Mouse (Mus musculus) cerebral cortex, adult 2 months (tissue): ENCODE measurements around the gene Tmem51.

Experiments
- WGBS: fragments of 180-500 bp; shearing (Covaris S2); methylation state at CpG from one replicate; pipeline ENCODE4 v1.1.7; 2018; 5-methylcytosine and 5-hydroxymethylcytosine counted together

Gene Tmem51

DNA sequence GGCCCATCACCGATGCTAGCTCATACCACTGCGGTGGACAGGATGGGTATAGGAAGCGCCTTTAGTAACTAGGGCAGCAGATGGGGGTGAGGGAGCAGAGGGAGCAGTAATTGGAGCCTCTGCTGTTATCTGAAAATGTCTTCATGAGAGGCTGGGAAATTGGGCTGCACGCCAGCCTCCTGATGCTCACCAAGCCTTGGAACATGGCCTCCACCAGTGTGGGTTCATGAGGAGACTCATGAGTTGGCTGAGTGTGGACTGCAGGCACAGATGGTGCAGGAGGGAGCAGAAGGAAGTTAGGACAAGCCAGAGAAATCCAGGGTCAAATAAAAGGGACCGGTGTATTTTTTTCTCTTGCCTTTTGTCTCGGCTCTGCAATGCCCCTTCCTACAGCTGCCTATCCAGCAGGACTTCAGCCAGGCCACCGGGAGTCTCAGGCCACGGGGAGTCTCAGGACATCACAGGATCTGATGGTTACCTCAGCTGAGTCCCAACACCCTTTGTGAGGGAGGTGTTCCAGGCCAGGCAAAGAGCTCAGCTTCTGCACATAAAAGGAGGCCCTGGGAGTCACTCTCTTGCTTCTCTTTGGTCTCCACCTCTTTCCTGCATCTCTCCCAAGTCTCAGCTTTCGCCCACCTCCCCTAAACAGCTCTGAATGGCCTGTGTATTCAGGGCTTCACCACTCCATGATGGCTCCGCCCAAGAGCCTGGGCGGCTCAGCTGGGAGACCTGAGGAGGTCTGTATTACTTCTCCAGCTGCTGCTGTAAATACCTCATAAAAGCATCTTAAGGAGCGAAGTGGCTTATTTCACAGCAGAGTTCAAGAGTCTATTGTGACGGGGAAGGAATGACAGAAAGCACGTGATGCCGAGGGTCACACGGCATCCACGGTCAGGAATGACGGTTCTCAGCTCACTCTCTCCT lies 23.4 kb downstream of the Tmem51 start:
- 78% methylated on average over 18 of the region's 18 CpGs for WGBS

DNA sequence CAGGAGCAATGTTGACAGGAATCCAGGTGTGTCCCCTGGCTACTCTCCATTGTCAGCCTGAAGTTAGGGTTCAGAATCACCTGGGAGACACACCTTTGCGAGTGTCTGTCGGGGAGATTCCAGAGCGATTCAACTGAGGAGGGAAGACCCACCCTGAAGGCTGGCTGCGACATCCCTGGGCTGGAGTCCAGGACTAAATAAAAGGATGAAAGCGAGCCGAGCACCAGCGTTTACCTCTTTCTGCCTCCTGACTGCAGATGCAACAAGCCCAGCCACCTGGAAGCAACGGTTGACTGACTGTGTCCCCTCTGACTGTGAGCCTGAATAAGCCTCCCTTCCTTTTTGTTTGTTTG lies 24.3 kb downstream of the Tmem51 start:
- 57% methylated on average over 8 of the region's 8 CpGs for WGBS

DNA sequence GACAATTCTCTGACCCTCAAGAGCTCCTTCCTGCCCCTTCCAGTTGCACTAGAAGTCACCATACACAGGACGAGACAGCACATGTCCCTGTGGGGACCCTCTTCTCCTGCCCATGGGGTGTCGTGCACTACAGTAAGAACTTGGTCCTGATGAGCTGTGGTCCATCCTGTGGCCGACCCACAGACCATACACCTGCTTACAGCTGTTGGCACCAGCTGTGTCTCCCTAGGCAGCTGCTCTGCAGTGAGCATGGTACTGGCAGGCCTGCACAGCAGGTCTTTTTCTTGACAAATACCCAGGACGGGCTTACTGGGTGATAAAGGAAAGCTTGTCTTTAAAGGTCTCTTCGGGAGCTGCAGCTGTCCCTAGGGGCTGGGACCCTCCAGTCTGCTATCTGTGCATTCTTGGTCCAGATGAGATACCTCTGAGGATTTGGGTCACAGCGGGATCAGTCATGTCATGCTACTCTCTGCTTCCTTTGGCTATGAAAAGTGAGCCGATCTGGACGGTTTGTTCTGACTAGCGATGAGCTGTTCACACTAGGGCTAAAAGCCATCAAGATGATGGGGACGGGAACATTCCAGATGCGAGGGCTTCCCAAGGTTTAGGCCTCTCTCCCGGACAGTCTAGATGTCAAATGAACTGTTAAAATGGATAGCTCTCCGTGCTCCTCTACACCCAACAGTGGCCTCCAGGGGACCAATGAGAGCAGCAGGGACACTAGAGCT lies 24.8 kb downstream of the Tmem51 start:
- 84% methylated on average over 13 of the region's 13 CpGs for WGBS

DNA sequence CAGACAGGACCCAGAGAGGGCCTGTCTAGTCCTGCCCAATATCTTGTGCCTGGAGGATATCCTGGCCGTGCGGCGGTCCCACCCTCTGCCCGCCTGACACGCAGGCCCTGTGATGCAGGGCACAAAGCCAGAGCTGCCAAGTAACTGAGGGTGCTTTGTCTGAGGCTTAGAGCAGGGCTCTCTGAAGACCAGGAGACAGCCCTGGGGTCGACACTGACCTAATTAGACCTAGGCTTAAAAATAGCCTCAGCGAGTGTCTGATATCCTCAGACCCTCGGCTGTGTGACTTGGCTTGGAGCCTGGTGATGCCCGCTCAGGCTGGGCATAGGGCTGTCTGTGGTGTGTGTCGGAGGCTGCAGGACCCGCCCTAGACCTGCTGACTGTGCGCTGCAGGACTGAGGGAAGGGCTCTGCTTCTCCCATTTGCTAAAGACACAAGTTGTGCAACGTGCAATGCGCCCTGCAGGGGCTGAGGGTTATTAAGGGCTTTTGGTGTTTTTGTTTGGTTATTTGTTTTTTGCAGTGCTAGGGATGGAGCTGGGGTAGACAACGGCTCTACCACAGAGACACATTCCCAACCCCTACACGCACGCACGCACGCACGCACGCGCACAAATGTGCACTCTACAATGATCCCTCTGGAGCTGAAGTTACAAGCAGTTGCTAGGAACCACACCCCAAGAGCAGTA lies 26.4 kb downstream of the Tmem51 start:
- WGBS: 70% methylated on average over 22 of the region's 22 CpGs

DNA sequence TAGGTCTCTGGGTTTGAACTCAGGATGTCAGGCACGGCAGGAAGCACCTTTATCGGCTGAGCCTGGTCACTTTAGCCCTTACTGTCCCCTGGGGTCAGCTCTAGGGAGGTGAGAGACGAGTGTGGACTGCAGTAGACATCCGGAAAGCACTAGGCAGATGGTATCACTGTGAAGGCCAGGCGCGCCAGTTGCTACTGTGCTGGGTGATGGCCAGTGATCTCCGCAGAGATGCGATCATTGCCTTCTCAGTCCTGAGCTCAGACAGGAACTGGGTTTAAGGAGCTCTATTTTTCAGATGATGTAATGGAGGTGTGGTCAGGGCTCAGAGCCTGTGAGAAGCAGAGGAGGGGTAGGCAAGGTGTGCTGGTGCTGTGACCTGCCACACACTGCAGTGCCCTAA lies 28.5 kb downstream of the Tmem51 start:
- 83% methylated on average over 8 of the region's 8 CpGs for WGBS

DNA sequence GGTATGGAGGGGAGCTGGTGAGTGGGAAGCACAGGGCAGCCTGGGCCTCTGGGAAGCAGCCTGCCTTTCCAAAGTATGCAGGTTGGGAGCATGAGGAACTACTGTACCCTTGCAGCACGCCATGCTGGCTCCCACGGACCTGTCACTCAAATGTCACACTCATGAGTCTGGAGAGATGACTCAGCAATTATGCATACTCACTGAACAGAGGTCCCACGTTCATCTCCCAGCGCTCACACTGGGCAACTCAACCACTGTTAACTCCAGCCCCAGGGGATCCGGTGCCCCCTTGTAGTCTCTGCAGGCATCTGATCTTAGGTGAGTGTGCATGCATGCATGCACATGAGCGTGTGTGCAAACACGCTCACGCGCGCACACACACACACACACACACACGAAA lies 29.5 kb downstream of the Tmem51 start:
- WGBS: 84% methylated on average over 11 of the region's 11 CpGs

DNA sequence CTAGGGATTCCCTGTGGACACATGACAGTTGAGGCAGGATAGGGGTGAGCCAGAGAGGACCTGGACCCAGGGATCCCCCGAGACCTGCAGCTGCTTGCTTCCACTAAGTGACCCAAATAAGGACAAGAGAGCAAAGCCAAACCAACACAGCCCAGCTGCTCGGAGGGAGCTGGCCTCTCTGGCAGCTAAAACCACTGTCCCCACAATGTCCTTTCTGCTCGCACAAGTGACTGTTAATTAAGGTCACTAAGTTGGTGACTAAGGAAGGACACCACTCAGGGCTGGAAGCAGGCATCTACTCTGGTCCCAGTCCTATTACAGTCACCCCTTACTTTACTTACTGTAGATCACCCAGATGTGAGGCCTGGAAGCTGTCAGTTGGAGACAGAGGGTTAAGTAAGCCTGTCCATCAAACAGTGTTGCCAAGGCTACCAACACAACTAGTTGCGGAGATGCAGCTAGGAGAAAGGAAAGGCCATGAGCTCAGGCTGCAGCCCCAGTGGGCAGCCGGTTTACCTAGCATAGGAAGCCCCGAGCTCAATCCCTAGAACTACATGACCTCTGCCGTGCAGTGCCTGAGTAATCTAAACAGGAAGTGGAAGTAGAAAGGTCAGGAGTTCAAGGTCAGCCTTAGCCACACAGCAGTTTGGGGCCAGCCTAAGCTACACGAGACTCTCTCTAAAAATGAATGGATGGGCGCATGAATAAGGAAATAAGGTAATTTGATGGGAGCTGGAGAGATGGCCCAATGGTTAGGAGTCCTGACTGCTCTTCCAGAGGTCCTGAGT lies 30.2 kb downstream of the Tmem51 start:
- WGBS: 75% methylated on average over 9 of the region's 9 CpGs

DNA sequence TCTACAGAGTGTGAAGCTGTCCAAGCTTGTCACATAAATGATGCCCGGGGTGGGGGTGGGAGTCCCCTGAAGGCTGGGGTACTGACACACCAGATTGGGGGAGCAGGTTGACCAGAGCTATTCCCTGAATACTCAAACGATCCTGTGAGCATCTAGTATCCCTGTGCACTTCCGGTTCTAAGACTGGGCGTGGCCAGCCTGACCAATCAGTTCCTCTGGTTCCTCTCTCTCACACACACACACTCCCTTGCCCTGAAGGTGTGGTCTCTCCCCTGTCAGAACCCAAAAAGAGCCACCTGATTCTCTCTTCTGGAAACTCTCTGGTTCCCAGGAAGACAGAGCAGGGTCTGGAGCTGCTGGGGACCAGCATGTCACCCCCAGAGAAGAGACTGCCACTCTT lies 30.8 kb downstream of the Tmem51 start:
- 68% methylated on average over 4 of the region's 4 CpGs for WGBS

DNA sequence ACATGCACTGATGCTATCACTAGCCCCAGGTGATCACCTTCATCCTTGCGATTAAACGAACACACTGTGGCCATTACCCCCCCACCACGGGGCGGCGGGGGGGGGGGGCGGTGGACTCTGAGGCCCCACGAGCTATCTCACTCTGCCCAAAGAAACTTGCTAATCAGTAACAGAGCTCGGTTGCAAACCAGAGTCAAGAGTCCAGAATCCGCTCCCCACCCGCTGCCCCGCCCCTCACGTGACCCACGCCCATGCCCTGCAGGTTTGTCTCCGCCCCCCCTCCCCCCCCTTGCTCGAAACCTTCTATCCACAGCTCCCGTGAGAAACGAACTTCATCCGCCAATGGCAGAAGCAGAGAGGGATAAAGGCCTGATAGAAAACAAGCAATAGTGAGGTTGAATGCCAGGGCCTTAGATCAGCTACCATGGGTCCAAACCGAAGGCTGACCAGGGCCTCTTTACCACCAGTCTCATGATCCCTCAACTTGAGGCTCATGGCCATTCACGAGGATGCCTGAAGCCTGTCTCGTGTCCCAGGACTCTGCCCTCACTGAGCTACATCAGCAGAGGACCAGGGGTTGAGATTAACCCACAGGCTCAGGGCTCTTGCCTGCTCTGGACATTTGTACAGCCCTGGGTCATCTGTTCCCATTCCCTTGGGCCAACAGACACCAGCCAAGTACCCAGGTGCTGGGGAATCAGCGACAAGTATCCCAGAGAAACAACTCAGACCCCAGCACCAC lies 31.5 kb downstream of the Tmem51 start:
- WGBS: 71% methylated on average over 22 of the region's 22 CpGs

DNA sequence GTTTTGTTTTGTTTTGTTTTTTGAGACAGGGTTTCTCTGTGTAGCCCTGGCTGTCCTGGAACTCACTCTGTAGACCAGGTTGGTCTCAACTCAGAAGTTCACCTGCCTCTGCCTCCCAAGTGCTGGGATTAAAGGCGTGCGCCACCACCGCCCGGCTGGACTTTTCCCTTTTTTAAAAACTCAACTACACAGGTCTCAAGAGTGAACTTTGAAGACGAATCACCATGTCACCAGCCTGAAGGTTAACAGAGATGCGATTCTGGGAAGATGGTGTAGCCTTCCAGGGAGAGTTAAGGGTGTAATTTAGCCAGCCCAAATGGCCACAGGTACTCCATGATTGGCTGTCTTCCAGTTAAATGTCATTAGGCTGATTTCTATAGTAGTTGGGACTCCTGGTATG lies 32.2 kb downstream of the Tmem51 start:
- WGBS: 98% methylated on average over 6 of the region's 6 CpGs

DNA sequence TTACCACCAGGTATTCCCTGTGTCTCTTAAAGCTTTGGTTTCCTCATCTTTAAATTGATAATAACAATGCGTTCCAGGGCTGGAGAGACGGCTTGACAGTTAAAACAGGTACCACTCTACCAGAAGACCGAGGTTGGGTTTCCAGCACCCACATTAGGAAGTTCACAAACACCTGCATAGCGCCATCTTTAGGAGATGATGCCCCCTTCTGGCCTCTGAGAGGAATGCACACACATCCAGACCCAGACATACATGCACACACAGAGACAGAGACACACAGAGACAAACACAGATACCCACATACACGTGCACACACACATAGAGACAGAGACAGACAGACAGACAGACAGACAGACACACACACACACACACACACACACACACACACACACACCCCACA lies 34.1 kb downstream of the Tmem51 start:
- WGBS: over 99% methylated on average over 5 of the region's 5 CpGs

DNA sequence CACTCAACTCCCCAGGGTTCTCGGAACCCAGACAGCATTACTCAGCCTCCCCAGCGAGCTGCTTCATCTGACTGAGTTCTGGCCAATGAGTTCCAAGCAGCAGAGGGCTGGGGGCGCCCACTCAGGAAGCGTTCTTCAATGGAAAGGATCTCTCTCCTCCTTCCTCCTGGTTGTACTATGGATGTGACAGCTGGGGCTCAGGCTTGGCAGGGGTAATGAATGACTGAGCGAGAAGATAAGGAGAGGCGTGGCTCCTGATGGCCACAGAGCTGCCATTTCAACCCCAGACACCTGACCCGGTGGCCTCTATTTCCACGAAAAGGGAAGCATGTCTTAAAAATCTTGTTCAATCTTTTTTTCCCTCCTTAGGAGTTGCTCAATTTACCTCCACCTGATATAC lies 35.7 kb downstream of the Tmem51 start:
- 71% methylated on average over 8 of the region's 8 CpGs for WGBS

DNA sequence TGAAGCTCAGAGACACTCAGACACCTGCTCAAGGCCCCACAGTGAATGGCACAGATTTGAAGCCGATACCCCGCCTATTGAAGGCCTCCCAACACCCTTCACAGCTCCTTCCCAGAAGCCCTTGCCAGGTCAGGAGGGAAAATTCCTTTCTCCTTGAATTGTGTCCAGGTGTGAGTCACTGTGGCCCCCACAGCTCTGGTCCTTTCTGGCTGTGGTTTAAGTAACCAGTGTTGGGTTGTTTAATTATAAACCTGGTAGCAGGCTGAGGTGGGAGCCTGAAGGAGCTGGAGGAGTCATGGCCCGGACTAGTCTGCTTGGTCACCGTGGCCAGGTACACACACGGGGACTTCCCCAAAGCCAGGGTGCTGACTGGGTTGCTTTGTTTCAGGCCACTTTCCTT lies 37.1 kb downstream of the Tmem51 start:
- WGBS: 96% methylated on average over 5 of the region's 5 CpGs

DNA sequence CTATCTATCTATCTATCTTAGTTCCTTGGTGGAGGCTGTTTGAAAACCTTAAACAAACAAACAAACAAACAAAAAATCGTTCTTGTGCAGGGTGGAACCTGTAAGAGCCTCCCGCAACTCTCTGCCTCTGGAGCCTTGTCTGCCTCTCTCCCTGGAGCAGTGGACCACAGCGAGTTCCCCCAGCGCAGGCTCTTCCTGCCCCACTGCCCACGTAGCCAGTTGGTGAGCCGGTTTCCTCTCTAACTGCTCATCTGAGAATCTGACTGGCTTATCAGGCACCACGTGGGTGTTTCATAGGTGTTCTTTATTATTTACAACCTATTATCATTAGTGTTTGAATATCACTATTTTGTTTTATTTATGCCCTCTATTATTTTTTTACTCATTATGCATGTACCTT lies 37.6 kb downstream of the Tmem51 start:
- 84% methylated on average over 7 of the region's 7 CpGs for WGBS

DNA sequence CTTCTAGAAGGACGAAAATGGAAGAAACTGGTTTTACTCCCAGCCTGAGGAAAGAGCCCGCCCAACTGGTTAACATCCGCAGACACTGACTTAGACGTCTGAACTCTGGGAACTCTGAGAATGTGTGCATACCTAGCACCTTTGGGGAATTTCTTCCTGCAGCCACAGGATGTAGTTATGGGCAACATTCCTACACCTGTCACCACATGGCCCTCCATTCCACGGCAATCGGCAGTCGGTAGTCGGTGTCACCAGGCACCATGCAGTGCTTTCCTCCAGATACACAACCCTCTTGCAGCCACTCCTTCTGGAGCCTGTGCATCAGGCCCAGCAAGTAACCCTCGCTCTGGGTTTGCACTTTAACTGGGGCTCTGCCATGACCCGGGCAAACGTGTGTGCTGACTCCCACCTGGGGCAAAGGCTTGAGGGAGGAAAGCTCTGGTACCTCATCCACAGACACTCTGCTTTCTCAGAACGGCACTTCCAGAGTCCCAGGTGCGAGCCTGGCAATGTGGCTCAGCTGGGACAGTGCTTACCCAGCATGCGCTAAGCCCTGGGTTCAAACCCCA lies 38.4 kb downstream of the Tmem51 start:
- WGBS: 92% methylated on average over 14 of the region's 14 CpGs

DNA sequence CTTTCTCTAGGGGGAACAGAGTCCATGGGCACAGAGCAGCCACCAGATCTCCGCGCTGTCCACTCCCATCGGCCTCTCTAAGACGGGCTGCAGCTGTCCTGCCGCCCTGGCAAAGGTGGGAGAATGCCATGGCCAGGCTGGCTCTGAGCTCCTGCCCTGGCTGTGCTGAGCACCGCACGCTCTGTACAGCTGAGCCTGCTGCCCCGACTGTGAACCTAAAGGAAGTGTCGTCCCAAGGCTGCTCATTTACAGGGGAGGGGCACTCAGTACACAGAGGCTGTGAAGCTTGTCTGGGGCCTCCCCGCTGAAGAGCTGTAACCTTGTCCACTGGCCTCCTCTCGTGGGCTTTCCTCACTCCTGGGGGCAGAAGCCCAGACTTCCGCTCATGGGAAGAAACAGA lies 39.7 kb downstream of the Tmem51 start:
- 89% methylated on average over 12 of the region's 12 CpGs for WGBS

DNA sequence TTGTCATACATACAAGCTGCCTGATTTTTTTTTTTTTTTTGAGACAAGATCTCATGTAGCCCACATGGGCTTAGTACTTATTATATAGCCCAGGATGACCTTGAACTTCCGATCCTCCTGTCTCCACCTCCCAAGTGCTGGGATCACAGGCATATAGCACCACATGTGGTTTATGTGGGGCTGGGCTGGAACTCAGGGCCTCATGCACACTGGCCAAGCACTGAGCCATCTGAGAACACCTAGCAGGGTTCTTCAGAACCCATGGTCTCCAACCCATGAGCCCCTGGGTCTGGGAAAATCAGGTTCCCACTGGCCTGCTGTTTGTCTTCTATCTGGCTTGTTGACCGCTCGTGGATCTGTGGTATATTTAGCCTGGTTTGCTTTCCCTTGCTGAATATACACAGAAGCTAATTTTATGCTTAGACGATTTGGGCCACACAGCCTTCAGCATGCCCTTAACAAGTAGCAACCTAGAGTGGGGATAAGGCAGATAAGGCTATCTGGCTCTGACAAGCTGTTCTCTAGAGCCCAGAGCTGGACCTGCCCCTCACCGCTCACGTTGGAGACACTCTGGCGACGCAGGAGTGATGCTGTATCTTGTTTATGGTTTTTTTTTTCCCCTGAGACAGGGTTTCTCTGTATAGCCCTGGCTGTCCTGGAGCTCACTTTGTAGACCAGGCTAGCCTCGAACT lies 44.3 kb downstream of the Tmem51 start:
- WGBS: 80% methylated on average over 9 of the region's 9 CpGs

DNA sequence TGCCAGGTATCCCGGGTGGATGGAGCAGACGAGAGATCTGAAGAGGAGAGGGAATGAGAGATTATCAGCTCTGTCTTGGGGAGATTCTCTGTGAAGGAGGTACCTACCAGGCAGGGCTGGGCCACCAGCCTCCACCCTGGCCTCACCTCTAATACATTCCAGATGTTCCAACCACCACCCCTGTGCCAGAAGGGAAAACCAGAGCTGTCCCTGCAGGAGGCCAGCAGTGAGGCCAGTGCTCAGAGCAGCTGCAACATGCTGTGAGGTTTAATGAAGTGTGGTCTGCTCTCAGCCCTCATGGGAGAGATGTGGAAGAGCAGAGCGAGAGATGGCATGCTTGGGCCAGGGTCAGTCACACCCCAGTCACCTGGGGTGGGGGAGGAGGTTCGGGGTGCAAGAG lies 46.2 kb downstream of the Tmem51 start:
- WGBS: 84% methylated on average over 4 of the region's 4 CpGs

DNA sequence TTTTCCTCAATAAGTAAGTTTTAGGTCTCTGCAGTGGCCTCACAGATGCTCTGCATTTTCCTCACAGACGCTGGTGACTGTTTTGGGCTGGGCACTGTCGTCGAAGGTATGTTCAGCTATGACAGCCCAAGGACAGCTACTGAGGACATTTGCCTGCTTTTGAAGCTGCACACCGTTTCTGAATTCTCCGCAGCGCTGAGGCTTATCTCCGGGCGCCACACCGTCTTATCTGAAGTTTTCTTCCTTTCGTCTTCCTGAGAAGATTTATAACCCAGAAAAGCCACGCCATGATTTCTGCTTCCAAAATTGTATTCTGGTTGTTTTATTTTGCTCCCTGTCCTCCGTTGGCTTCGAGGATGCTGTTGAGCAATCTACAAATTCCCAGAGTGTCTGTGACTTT lies 55.6 kb downstream of the Tmem51 start:
- WGBS: 80% methylated on average over 13 of the region's 13 CpGs

DNA sequence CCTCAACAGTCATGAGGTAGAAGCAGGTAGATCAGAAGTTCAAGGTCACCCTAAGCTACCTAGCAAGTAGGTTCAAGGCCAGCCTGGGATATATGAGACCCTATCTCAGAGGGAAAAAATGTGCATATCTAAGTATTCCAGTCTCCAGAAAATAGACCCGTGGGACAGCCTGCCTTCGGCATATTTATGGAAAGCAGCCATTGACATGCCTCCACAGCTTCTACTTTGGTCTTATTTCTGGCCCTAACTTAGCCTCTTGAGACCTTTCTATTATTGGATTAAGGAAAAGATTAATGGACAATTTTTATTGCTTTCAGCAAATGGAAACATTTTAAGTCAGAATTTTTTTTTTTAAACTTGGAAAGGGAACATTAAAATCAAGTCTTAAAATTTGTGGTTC lies 57.1 kb downstream of the Tmem51 start:
- WGBS: 63% methylated on average over 2 of the region's 2 CpGs
